Comparison of ENCODE assay signal across 9 mouse cellular contexts in genomic region chr17:3792597-3792996, GRCm38 (mm10).
DNase-seq lines count a peak whose midpoint lies in the region; ATAC-seq and TF ChIP-seq lines count a peak whose summit lies in the region.
"Had no signal": no experiment of that assay in that cellular context is flagged by ENCODE, and none has a peak within 500 bp of the region (broad histone marks: within the 10 kb centered on the region; RNA-seq: fewer than 3 reads in every experiment).

No protein-coding gene starts in this region.

- H3K27me3 ChIP-seq in CH12.LX (replicated peaks): no peaks in the 10 kb centered on the region
- H3K27me3 ChIP-seq in hindbrain, embryonic 16.5 days (replicated peaks; ENCODE audit: control insufficient read depth, insufficient read depth, low read length): no peaks in the 10 kb centered on the region
- H3K27me3 ChIP-seq in limb, embryonic 10.5 days (ENCODE audit: low read depth, poor library complexity, severe bottlenecking): no peaks in the 10 kb centered on the region

- H3K4me1 ChIP-seq in CH12.LX (ENCODE audit: control insufficient read depth in 1 of 2, insufficient read depth in 2 of 2): no peaks in the 10 kb centered on the region; a peak in 1 of 4 replicates
- H3K4me1 ChIP-seq in hindbrain, embryonic 16.5 days (ENCODE audit: control insufficient read depth, insufficient read depth, low read depth, low read length): no peaks in the 10 kb centered on the region
- H3K4me1 ChIP-seq in limb, embryonic 10.5 days: no peaks in the 10 kb centered on the region

- no peak overlapping the region for H3K27ac ChIP-seq in CH12.LX (ENCODE audit: insufficient read depth, low read depth)
- H3K27ac ChIP-seq in hindbrain, embryonic 16.5 days (ENCODE audit: low read depth, low read length): no peak overlapping the region
- H3K27ac ChIP-seq in limb, embryonic 10.5 days: no peak overlapping the region

- 14% methylated on average over 2 of the region's 2 CpGs for WGBS in hindbrain, embryonic 16.5 days
- 39% methylated on average over 2 of the region's 2 CpGs for WGBS in limb, embryonic 10.5 days

- peak in 1 of 2 experiments; percentile 70; a peak in 2 of 4 replicates for TF ChIP-seq CTCF in CH12.LX (conservative IDR thresholded peaks at IDR 0.05 in 1 of 2, IDR thresholded peaks at IDR 0.05 in 1 of 2; ENCODE audit: low read depth in 2 of 2, low read length in 2 of 2)

- TF ChIP-seq EP300 in CH12.LX (IDR thresholded peaks at IDR 0.05; ENCODE audit: low read length): no peak

- in situ Hi-C loops in CH12.LX (cut with MboI; ENCODE audit: low pct_ligation_motif_present, low pct_unique_long_range_greater_than_20kb, low sequenced_read_pairs): loop anchor here (10.0 kb wide), 1 partner anchor 218 kb away; no protein-coding TSS in a partner anchor

- dilution Hi-C loops in CH12.LX (cut with MboI; ENCODE audit: extremely low pct_ligation_motif_present, extremely low pct_unique_long_range_greater_than_20kb, low sequenced_read_pairs): no loop called here

- H3K9ac ChIP-seq in CH12.LX (ENCODE audit: insufficient read depth, low read depth): no peak overlapping the region
- H3K9ac ChIP-seq in hindbrain, embryonic 16.5 days (ENCODE audit: low read depth, low read length): no peak overlapping the region

- TF ChIP-seq POLR2A in CH12.LX (IDR thresholded peaks at IDR 0.05; ENCODE audit: low read depth, low read length): no peak

- ATAC-seq in frontal cortex, adult (ENCODE audit: low TSS enrichment): peak; percentile 74; the same call in 1 of the 2 replicates
- peak; percentile 63; the same call in 1 of the 2 replicates for ATAC-seq in hindbrain, embryonic 16.5 days

- H3K4me3 ChIP-seq in CH12.LX (replicated peaks in 1 of 3; ENCODE audit: low read depth in 2 of 3, low read length in 2 of 3, poor library complexity in 1 of 3): no peak overlapping the region
- H3K4me3 ChIP-seq in hindbrain, embryonic 16.5 days (ENCODE audit: low read length): no peak overlapping the region
- H3K4me3 ChIP-seq in limb, embryonic 10.5 days: no peak overlapping the region
- H3K4me3 ChIP-seq: myocyte had no signal

- H3K4me2 ChIP-seq in CH12.LX (ENCODE audit: insufficient read depth, low read depth, poor library complexity, severe bottlenecking): no peak overlapping the region
- H3K4me2 ChIP-seq in hindbrain, embryonic 16.5 days (ENCODE audit: low read length): no peak overlapping the region

- H3K36me3 ChIP-seq in CH12.LX (replicated peaks in 1 of 2; ENCODE audit: control insufficient read depth in 1 of 2, insufficient read depth in 1 of 2, low read length in 1 of 2): no peaks in the 10 kb centered on the region
- H3K36me3 ChIP-seq in hindbrain, embryonic 16.5 days (ENCODE audit: control insufficient read depth, insufficient read depth, low read length): no peaks in the 10 kb centered on the region
- no peaks in the 10 kb centered on the region for H3K36me3 ChIP-seq in limb, embryonic 10.5 days

- H3K79me2 ChIP-seq in CH12.LX (replicated peaks; ENCODE audit: control insufficient read depth, extremely low read depth, insufficient read depth, poor library complexity, severe bottlenecking): no peaks in the 10 kb centered on the region

- TF ChIP-seq RAD21 in CH12.LX (IDR thresholded peaks at IDR 0.05; ENCODE audit: low read depth, low read length): peak; percentile 49

- DNase-seq in frontal cortex, postnatal 25 days (ENCODE audit: low spot score in 2 of 2): no peak
- DNase-seq in CH12.LX (ENCODE audit: extremely low read depth): peak; percentile 43
- DNase-seq in cerebellum, postnatal 36 days: peak; percentile 7 to 10
- DNase-seq in limb, embryonic 10.5 days (ENCODE audit: low spot score): peak; percentile 30
- DNase-seq in retina, postnatal 1 day: peak; percentile 38
- DNase-seq in T-cell, adult 2 months (ENCODE audit: low spot score): no peak

- H3K9me3 ChIP-seq in CH12.LX (replicated peaks; ENCODE audit: low read length): no peaks in the 10 kb centered on the region
- no peaks in the 10 kb centered on the region for H3K9me3 ChIP-seq in hindbrain, embryonic 16.5 days (ENCODE audit: control insufficient read depth, low read length)
- no peaks in the 10 kb centered on the region for H3K9me3 ChIP-seq in limb, embryonic 10.5 days (replicated peaks)

TF ChIP-seq in CH12.LX, 34 proteins besides CTCF, POLR2A, EP300 and RAD21:
- TF ChIP-seq GABPA (IDR thresholded peaks at IDR 0.05; ENCODE audit: insufficient replicate concordance, low read depth, low read length) (no peak), ELF1 (IDR thresholded peaks at IDR 0.05; ENCODE audit: low read depth, low read length) (no peak), ZC3H11A (IDR thresholded peaks at IDR 0.05; ENCODE audit: low read depth, low read length) (no peak), SIN3A (IDR thresholded peaks at IDR 0.05; ENCODE audit: low read length) (no peak), SMC3 (IDR thresholded peaks at IDR 0.05; ENCODE audit: low read depth, low read length) (peak; percentile 65), POLR2AphosphoS2 (IDR thresholded peaks at IDR 0.05; ENCODE audit: low read depth, low read length) (no peak), ZNF384 (IDR thresholded peaks at IDR 0.05; ENCODE audit: low read depth, low read length) (peak; percentile 98), IRF4 (IDR thresholded peaks at IDR 0.05; ENCODE audit: low read depth, low read length) (no peak), TBP (conservative IDR thresholded peaks at IDR 0.05; ENCODE audit: low read depth, low read length) (no peak), JUND (conservative IDR thresholded peaks at IDR 0.05; ENCODE audit: low read depth, low read length) (no peak)

Comparison
In these comparisons a context has a peak if more than half of its experiments do, and no peak if none do; other contexts are left out.
1. DNase-seq: peak in CH12.LX (single experiment), cerebellum, postnatal 36 days (2 of 2), limb, embryonic 10.5 days (single experiment) and retina, postnatal 1 day (single experiment); none in frontal cortex, postnatal 25 days (0 of 2) and T-cell, adult 2 months (single experiment).